Mouse (Mus musculus) Muller cell, postnatal 12 days (primary cell): ENCODE measurements around the gene Shc2.

Experiments
- DNase-seq: peaks from one replicate; pipeline ENCODE4 v3.0.0-alpha.2; 2015; ENCODE audit errors: inconsistent ontology term

The Shc2 gene

GRCm38 (mm10) chr10:79581501-79581900 lies 56.2 kb downstream of the Shc2 start:
- DNase-seq: no peak

- no peak for DNase-seq
Measured at GRCm38 (mm10) chr10:79580811-79581210, 56.9 kb downstream of the Shc2 start.

GRCm38 (mm10) chr10:79580356-79580755 lies 57.4 kb downstream of the Shc2 start:
- DNase-seq: no peak

GRCm38 (mm10) chr10:79579781-79580180 lies 57.9 kb downstream of the Shc2 start:
- DNase-seq: no peak

- DNase-seq: no peak
Measured at GRCm38 (mm10) chr10:79578891-79579290, 58.8 kb downstream of the Shc2 start.

- DNase-seq: no peak
Measured at GRCm38 (mm10) chr10:79578276-79578675, 59.4 kb downstream of the Shc2 start.

- no peak for DNase-seq
Measured at GRCm38 (mm10) chr10:79577376-79577775, 60.3 kb downstream of the Shc2 start.

GRCm38 (mm10) chr10:79575754-79576153 lies 62.0 kb downstream of the Shc2 start:
- DNase-seq: no peak

- no peak for DNase-seq
Measured at GRCm38 (mm10) chr10:79574796-79575195, 62.9 kb downstream of the Shc2 start.

- no peak for DNase-seq
Measured at GRCm38 (mm10) chr10:79574350-79574749, 63.4 kb downstream of the Shc2 start.

GRCm38 (mm10) chr10:79573611-79574010 lies 64.1 kb downstream of the Shc2 start:
- no peak for DNase-seq

GRCm38 (mm10) chr10:79571314-79571713 lies 66.4 kb downstream of the Shc2 start:
- DNase-seq: no peak

GRCm38 (mm10) chr10:79569921-79570320 lies 67.8 kb downstream of the Shc2 start:
- no peak for DNase-seq
